Mouse (Mus musculus) urinary bladder, postnatal 36 days (tissue): Measurements from ENCODE around the gene Taar4.

Experiments
- DNase-seq, 2 experiments: peaks; one replicate each; pipeline ENCODE4 v3.0.0; 2022; ENCODE audit warnings: low spot score in 2 of 2, mixed read lengths in 1 of 2

Taar4 gene

GRCm38 (mm10) chr10:24007034-24007433, 46.7 kb downstream of the Taar4 start:
- no peak for DNase-seq

- no peak for DNase-seq
Observed at GRCm38 (mm10) chr10:24008143-24008542, 47.8 kb downstream of the Taar4 start.
